Mouse (Mus musculus) kidney, embryonic 14.5 days (tissue): ENCODE data around the gene Dmkn. TPM values are rescaled to one million over a fixed set of nuclear protein-coding genes. Genes with fewer than 3 reads are reported as not detected.
A peak's percentile ranks its signal among the peaks of the same experiment; 100 is the strongest.
"Not testable (repeated sequence)": the region's sequence is repeated elsewhere in the genome, so short reads cannot be mapped to it uniquely, and the experiment has no call there.

Experiments
- ATAC-seq: fragments of 200-750 bp; cut with Nextera tagmentation; 2 replicates; pipeline ENCODE4 v1.8.0; 2017; ENCODE audit warnings: moderate number of reproducible peaks, mild to moderate bottlenecking, moderate TSS enrichment, moderate library complexity; ENCODE audit not compliant: low FRiP score, low TSS enrichment
- H3K27ac ChIP-seq: fragments of 300-500 bp; sonication (generic); 2 replicates; pipeline ENCODE4 v1.5.1; 2014; ENCODE audit warnings: low read depth, mild to moderate bottlenecking, low read length, moderate library complexity, mixed read lengths
- H3K27me3 ChIP-seq: fragments of 300-500 bp; sonication (generic); 2 replicates; pipeline ENCODE4 v1.6.1; 2014; ENCODE audit warnings: mild to moderate bottlenecking, low read length; ENCODE audit not compliant: control insufficient read depth, insufficient read depth
- H3K36me3 ChIP-seq: fragments of 300-500 bp; sonication (generic); 2 replicates; pipeline ENCODE4 v1.6.1; 2014; ENCODE audit warnings: low read length, mixed read lengths; ENCODE audit not compliant: control insufficient read depth, insufficient read depth
- H3K4me1 ChIP-seq: fragments of 300-500 bp; sonication (generic); 2 replicates; pipeline ENCODE4 v1.6.1; 2014; ENCODE audit warnings: low read length, mixed read lengths; ENCODE audit not compliant: control insufficient read depth, insufficient read depth
- H3K4me2 ChIP-seq: fragments of 300-500 bp; sonication (generic); replicated peaks from 2 replicates; pipeline ENCODE4 v1.6.1; 2014; ENCODE audit warnings: low read depth, mild to moderate bottlenecking, low read length
- H3K4me3 ChIP-seq: fragments of 300-500 bp; sonication (generic); 2 replicates; pipeline ENCODE4 v1.5.1; 2014; ENCODE audit warnings: mild to moderate bottlenecking, low read length
- H3K9ac ChIP-seq: fragments of 300-500 bp; sonication (generic); 2 replicates; pipeline ENCODE4 v1.6.1; 2014; ENCODE audit warnings: low read depth, mild to moderate bottlenecking, low read length, moderate library complexity
- H3K9me3 ChIP-seq: fragments of 300-500 bp; sonication (generic); 2 replicates; pipeline ENCODE4 v1.6.1; 2016; ENCODE audit warnings: low read length; ENCODE audit not compliant: control insufficient read depth
- WGBS: fragments of 180-500 bp; shearing (Covaris S2); extraction: QIAGEN DNeasy Blood & Tissue Kit; methylation state at CpG from one replicate; pipeline ENCODE4 v1.1.7; 2014; 5-methylcytosine and 5-hydroxymethylcytosine counted together
- polyA plus RNA-seq: library from polyadenylated mRNA; unstranded; fragments of >200 nt; fragmentation: Nextera tagmentation; extraction: Ambion mirVana; gene quantifications from 2 replicates; pipeline ENCODE4 v1.2.1, GENCODE M21; 2014

The Dmkn gene
- polyA plus RNA-seq, 1 experiment from 2014 or later, result 0.95 TPM

DNA sequence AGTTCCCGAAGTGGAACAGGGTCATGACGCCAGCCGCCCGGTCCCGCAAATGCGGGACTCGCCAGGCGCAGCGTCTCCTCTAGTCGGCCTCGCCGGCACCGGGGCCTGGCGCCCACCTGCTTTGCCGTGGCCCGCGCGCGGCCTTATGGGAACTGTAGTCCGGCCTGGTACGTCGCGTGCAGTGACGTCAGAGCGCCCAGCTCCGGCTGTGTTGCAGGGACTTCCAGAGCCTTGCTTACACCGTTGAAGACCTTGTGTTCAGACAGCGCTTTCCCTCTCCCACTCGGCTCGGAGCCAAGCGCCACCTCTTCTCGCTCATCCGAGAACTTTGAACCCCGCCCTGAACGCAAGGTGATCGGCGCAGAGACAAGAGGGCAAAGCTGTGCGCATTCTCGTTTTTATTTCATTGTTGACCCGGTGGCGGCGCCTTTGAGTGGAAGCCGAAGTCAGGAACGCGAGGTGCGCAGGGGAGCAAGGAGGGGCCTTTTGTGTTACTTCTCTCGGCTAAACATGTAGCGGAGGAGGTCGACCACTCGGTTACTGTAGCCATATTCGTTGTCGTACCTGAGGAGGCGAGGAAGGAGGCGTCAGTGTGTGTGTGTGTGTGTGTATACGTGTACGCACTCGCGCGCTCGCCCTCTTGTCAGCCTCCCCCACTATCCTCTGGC, 34.0 kb upstream of the Dmkn start, which contains the start of gene Tmem147:
TSS of gene Tmem147 (minus strand) at position 145 of the 668 bp plus-strand sequence.
- peak within 1 kb of the TSS; percentile 85 for H3K4me3 ChIP-seq
- H3K4me1 ChIP-seq, result peaks cover 12% of the 10 kb centered on the region
- H3K4me2 ChIP-seq, result peak within 1 kb of the TSS; percentile 81
- peak within 1 kb of the TSS; percentile 60 for H3K27ac ChIP-seq
- H3K9me3 ChIP-seq, result no peaks in the 10 kb centered on the region
- under 1% methylated on average over 60 of the region's 60 CpGs for WGBS
- no peaks in the 10 kb centered on the region for H3K27me3 ChIP-seq
- peaks cover 22% of the 10 kb centered on the region; the same call in 1 of the 2 replicates for H3K36me3 ChIP-seq
- peak within 1 kb of the TSS; percentile 83 for H3K9ac ChIP-seq
- peak; percentile 96 for ATAC-seq

DNA sequence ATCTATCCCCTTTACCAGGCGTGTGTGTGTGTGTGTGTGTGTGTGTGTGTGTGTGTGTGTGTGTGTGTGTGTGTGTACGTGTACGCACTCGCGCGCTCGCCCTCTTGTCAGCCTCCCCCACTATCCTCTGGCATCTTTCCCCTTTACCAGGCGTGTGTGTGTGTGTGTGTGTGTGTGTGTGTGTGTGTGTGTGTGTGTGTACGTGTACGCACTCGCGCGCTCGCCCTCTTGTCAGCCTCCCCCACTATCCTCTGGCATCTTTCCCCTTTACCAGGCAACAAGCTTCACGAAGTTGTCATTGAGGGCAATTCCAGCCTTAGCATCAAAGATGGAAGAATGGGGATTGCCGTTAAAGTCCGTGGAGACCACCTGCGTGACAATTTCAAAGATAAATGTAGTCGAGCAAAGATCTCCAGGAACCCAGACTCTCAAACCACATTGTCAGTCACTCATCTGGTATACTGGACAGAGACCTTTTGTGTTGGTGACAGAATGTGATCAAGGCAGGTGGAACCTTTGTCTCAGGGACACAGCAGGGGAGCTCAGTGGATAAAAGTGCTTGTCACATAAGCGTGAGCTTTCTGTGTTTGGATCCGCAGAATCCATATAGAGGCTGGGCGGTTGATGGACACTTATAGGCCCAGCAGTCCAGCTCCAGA, 33.4 kb upstream of the Dmkn start:
- H3K9me3 ChIP-seq, H3K27me3 ChIP-seq, ATAC-seq: not testable (repeated sequence)
- H3K27ac ChIP-seq, result peak overlapping the region; percentile 60; the same call in 1 of the 2 replicates
- peak overlapping the region; percentile 85 for H3K4me3 ChIP-seq
- H3K4me1 ChIP-seq, result peaks cover 12% of the 10 kb centered on the region
- H3K4me2 ChIP-seq, result peak overlapping the region; percentile 81
- 25% methylated on average over 13 of the region's 22 CpGs for WGBS
- peaks cover 24% of the 10 kb centered on the region; the same call in 1 of the 2 replicates for H3K36me3 ChIP-seq
- H3K9ac ChIP-seq, result peak overlapping the region; percentile 83

GRCm38 (mm10) chr7:30736211-30736610, 27.3 kb upstream of the Dmkn start:
- Histone ChIP-seq H3K27ac (no peak overlapping the region), H3K4me3 (no peak overlapping the region), H3K9ac (no peak overlapping the region), H3K9me3 (no peaks in the 10 kb centered on the region), H3K4me1 (no peaks in the 10 kb centered on the region), H3K27me3 (no peaks in the 10 kb centered on the region), H3K36me3 (peaks cover 42% of the 10 kb centered on the region), H3K4me2 (no peak overlapping the region)
- WGBS, result 92% methylated on average over 3 of the region's 3 CpGs
- ATAC-seq, result no peak

- not testable (repeated sequence) for H3K9me3 ChIP-seq, H3K4me1 ChIP-seq, H3K27ac ChIP-seq, H3K4me2 ChIP-seq, H3K36me3 ChIP-seq, H3K27me3 ChIP-seq, H3K9ac ChIP-seq, ATAC-seq, H3K4me3 ChIP-seq
- WGBS, result 84% methylated on average over 2 of the region's 2 CpGs
Measured at GRCm38 (mm10) chr7:30742570-30742969, 21.0 kb upstream of the Dmkn start.

- not testable (repeated sequence) for H3K9ac ChIP-seq, H3K4me3 ChIP-seq, ATAC-seq, H3K4me2 ChIP-seq, H3K4me1 ChIP-seq, H3K36me3 ChIP-seq, H3K9me3 ChIP-seq, H3K27me3 ChIP-seq, H3K27ac ChIP-seq
- no CpG with 5 or more reads among the region's 4 CpGs for WGBS
Measured at GRCm38 (mm10) chr7:30743617-30744016, 19.9 kb upstream of the Dmkn start, which contains the start of gene Gapdhs. Gapdhs (minus strand) TSS chr7:30743681.

- no peaks in the 10 kb centered on the region for H3K36me3 ChIP-seq
- no peak overlapping the region for H3K4me3 ChIP-seq
- ATAC-seq, result 0 out of 2 replicates have a peak, but pooled peaks have one; percentile 13
- H3K27ac ChIP-seq, result no peak overlapping the region
- H3K4me1 ChIP-seq, result no peaks in the 10 kb centered on the region
- H3K4me2 ChIP-seq, result no peak overlapping the region
- no peaks in the 10 kb centered on the region for H3K27me3 ChIP-seq
- no peak overlapping the region for H3K9ac ChIP-seq
- H3K9me3 ChIP-seq, result no peaks in the 10 kb centered on the region
- 37% methylated on average over 4 of the region's 4 CpGs for WGBS
Measured at GRCm38 (mm10) chr7:30744022-30744598, 19.4 kb upstream of the Dmkn start.

DNA sequence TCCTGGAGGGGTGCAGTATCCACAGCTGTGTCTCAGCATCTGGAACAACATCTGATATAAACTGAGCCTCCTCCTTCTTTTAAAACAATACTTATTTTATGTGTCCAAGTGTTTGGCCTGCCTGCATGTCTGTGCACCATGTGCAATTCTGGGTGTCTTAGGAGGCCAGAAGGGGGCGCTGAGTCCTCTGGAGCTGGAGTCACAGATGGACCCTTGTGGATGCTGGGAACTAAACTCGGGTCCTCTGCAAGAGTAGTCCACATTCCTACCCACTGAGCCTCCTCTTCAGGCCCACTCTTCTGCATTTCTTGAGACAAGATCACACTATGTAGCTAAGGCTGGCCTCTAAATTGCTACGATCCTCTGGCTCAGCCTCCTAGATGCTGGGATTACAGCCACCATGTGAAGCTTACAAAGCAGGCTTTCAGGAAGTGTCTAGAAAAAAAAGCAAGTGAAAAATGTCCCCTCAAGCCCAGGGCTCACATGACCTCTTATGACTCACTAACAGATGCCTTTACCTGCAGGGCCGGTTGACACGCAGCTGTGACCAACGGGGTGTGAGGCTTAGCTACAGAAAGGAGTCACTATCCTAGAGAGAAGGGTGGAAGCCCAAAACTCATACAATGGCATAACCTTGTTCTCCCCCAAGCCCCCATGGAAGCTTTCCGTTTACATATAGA, 15.9 kb upstream of the Dmkn start:
- H3K27ac ChIP-seq, result no peak overlapping the region
- H3K9me3 ChIP-seq, result no peaks in the 10 kb centered on the region
- 77% methylated on average over 7 of the region's 7 CpGs for WGBS
- no peak for ATAC-seq
- no peak overlapping the region for H3K4me3 ChIP-seq
- no peaks in the 10 kb centered on the region for H3K27me3 ChIP-seq
- no peak overlapping the region for H3K9ac ChIP-seq
- H3K4me2 ChIP-seq, result no peak overlapping the region
- H3K4me1 ChIP-seq, result peaks cover 5% of the 10 kb centered on the region; the same call in 1 of the 2 replicates
- no peaks in the 10 kb centered on the region for H3K36me3 ChIP-seq

GRCm38 (mm10) chr7:30749824-30750606, 13.5 kb upstream of the Dmkn start:
- no peaks in the 10 kb centered on the region for H3K27me3 ChIP-seq
- H3K4me1 ChIP-seq, result peaks cover 5% of the 10 kb centered on the region; the same call in 1 of the 2 replicates
- H3K9me3 ChIP-seq, result peaks cover 4% of the 10 kb centered on the region; the same call in 1 of the 2 replicates
- WGBS, result 57% methylated on average over 13 of the region's 13 CpGs
- no peak overlapping the region for H3K4me2 ChIP-seq
- no peak overlapping the region for H3K9ac ChIP-seq
- no peak overlapping the region for H3K27ac ChIP-seq
- peak; percentile 36; the same call in 1 of the 2 replicates for ATAC-seq
- H3K4me3 ChIP-seq, result no peak overlapping the region
- H3K36me3 ChIP-seq, result no peaks in the 10 kb centered on the region
